Mouse (Mus musculus): ENCODE data around the gene Gm36079. TPM values are rescaled to one million over a fixed set of nuclear protein-coding genes. Genes with fewer than 3 reads are reported as not detected.
"Not testable (repeated sequence)": the region's sequence is repeated elsewhere in the genome, so short reads cannot be mapped to it uniquely, and the experiment has no call there.

The Gm36079 gene
- polyA plus RNA-seq, 1 experiment from 2014 or later = 0.40 TPM

DNA sequence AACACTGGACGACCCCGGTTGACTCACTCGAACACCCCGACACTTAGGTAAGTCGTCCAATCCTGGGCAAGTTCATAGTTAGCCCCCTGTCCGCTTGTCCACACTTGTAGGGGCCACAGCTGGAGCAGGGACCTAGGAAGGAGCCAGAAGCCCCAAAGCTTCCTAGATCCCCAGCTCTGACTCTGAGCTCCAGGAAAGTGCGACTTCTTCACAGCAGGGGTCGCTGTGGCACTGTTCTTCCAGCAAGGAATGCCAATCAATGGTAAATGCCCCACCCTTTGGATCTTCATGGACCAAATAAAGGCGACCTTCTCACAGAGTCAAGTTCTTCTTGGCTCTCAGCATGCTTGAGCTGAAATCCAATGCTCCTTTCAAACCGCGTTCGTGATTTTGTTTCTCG lies 35.5 kb downstream of the Gm36079 start:
- not testable (repeated sequence) for H3K79me2 ChIP-seq (ENCODE audit: inconsistent target); H3K27ac ChIP-seq; H3K36me3 ChIP-seq (ENCODE audit: inconsistent target); H3K4me3 ChIP-seq (ENCODE audit: inconsistent target)
- no CpG with 5 or more reads among the region's 13 CpGs for WGBS (ENCODE audit: missing documents)

Other genes with a start within 250 kb of the Gm36079 start
- gene Zfp131, start 236.1 kb downstream of the Gm36079 start, polyA plus RNA-seq (2018) = 16.1 to 19.7 TPM (median 16.8 TPM) in 3 replicates
- not detected in 3 replicates for gene AF067063, start 196.8 kb downstream of the Gm36079 start, polyA plus RNA-seq (2018)
- gene D13Ertd608e, start 191.0 kb downstream of the Gm36079 start, polyA plus RNA-seq (2018) = 0.54 TPM in 1 of 3 replicates, not detected in the others
- not detected in 3 replicates for gene Tcstv1, start 132.2 kb downstream of the Gm36079 start, polyA plus RNA-seq (2018)
- gene Gm21761, start 97.7 kb downstream of the Gm36079 start, polyA plus RNA-seq (2018) = not detected in 3 replicates
- gene B020031M17Rik, start 76.2 kb downstream of the Gm36079 start, polyA plus RNA-seq (2018) = not detected in 3 replicates
- 162 to 309 TPM (median 224 TPM) in 3 replicates for gene Gm21188, start 25.2 kb upstream of the Gm36079 start, polyA plus RNA-seq (2018)
- gene Gm20767, start 113.2 kb upstream of the Gm36079 start, polyA plus RNA-seq (2018) = not detected in 3 replicates
- not detected in 3 replicates for gene Gm21818, start 145.4 kb upstream of the Gm36079 start, polyA plus RNA-seq (2018)
- gene Gm21762, start 188.9 kb upstream of the Gm36079 start, polyA plus RNA-seq (2018) = 0.60 TPM in 1 of 3 replicates, not detected in the others
- gene Gm21731, start 212.1 kb upstream of the Gm36079 start, polyA plus RNA-seq (2018) = not detected in 3 replicates
- gene AF067061, start 236.1 kb upstream of the Gm36079 start, polyA plus RNA-seq (2018) = not detected in 3 replicates

Data from macrophage (primary cell).